Mouse (Mus musculus) midbrain, embryonic 16.5 days (tissue): ENCODE data around the gene Stt3b. TPM values are rescaled to one million over a fixed set of nuclear protein-coding genes. Genes with fewer than 3 reads are reported as not detected.
"Not testable (repeated sequence)": the region's sequence is repeated elsewhere in the genome, so short reads cannot be mapped to it uniquely, and the experiment has no call there.

Experiments
- ATAC-seq: fragments of 200-750 bp; cut with Nextera tagmentation; 2 replicates; pipeline ENCODE4 v1.8.0; 2017; ENCODE audit warnings: moderate TSS enrichment
- H3K27ac ChIP-seq: fragments of 300-500 bp; sonication (generic); 2 replicates; pipeline ENCODE4 v1.5.1; 2014; ENCODE audit warnings: mild to moderate bottlenecking, low read length, mixed read lengths
- H3K27me3 ChIP-seq: fragments of 300-500 bp; sonication (generic); 2 replicates; pipeline ENCODE4 v1.6.1; 2014; ENCODE audit warnings: low read depth, low read length, mixed read lengths; ENCODE audit not compliant: control insufficient read depth, insufficient read depth
- H3K36me3 ChIP-seq: fragments of 300-500 bp; sonication (generic); 2 replicates; pipeline ENCODE4 v1.6.1; 2014; ENCODE audit warnings: mild to moderate bottlenecking, low read length, moderate library complexity, mixed read lengths; ENCODE audit not compliant: control insufficient read depth, insufficient read depth
- H3K4me1 ChIP-seq: fragments of 300-500 bp; sonication (generic); 2 replicates; pipeline ENCODE4 v1.6.1; 2014; ENCODE audit warnings: mild to moderate bottlenecking, low read length, mixed read lengths; ENCODE audit not compliant: control insufficient read depth, insufficient read depth
- H3K4me2 ChIP-seq: fragments of 300-500 bp; sonication (generic); 2 replicates; pipeline ENCODE4 v1.6.1; 2014; ENCODE audit warnings: mild to moderate bottlenecking, low read length, mixed read lengths
- H3K4me3 ChIP-seq: fragments of 300-500 bp; sonication (generic); 2 replicates; pipeline ENCODE4 v1.5.1; 2014; ENCODE audit warnings: low read depth, mild to moderate bottlenecking, low read length, moderate library complexity, mixed read lengths
- H3K9ac ChIP-seq: fragments of 300-500 bp; sonication (generic); 2 replicates; pipeline ENCODE4 v1.6.1; 2014; ENCODE audit warnings: low read depth, low read length, mixed read lengths
- H3K9me3 ChIP-seq: fragments of 300-500 bp; sonication (generic); replicated peaks from 2 replicates; pipeline ENCODE4 v1.6.1; 2014; ENCODE audit warnings: mild to moderate bottlenecking, low read length, mixed read lengths; ENCODE audit not compliant: control insufficient read depth, poor library complexity, severe bottlenecking
- WGBS: fragments of 180-500 bp; shearing (Covaris S2); extraction: QIAGEN DNeasy Blood & Tissue Kit; methylation state at CpG from one replicate; pipeline ENCODE4 v1.1.7; 2014; 5-methylcytosine and 5-hydroxymethylcytosine counted together
- polyA plus RNA-seq: library from polyadenylated mRNA; unstranded; fragments of >200 nt; fragmentation: Nextera tagmentation; extraction: Ambion mirVana; gene quantifications from 2 replicates; pipeline ENCODE4 v1.2.1, GENCODE M21; 2015

The Stt3b gene
- polyA plus RNA-seq, 1 experiment from 2014 or later: 74.8 TPM

- ATAC-seq: no peak
- Histone ChIP-seq H3K4me2 (no peak overlapping the region), H3K4me1 (peaks cover 11% of the 10 kb centered on the region), H3K36me3 (no peaks in the 10 kb centered on the region), H3K9me3 (no peaks in the 10 kb centered on the region), H3K27me3 (no peaks in the 10 kb centered on the region), H3K27ac (no peak overlapping the region), H3K4me3 (no peak overlapping the region), H3K9ac (no peak overlapping the region)
- WGBS: 94% methylated on average over 6 of the region's 6 CpGs
Observed at GRCm38 (mm10) chr9:115287774-115288434, 22.3 kb downstream of the Stt3b start.

- H3K36me3 ChIP-seq: no peaks in the 10 kb centered on the region
- no peak for ATAC-seq
- no peak overlapping the region for H3K27ac ChIP-seq
- no peaks in the 10 kb centered on the region for H3K9me3 ChIP-seq
- H3K4me2 ChIP-seq: no peak overlapping the region
- 89% methylated on average over 4 of the region's 4 CpGs for WGBS
- no peak overlapping the region for H3K4me3 ChIP-seq
- H3K27me3 ChIP-seq: no peaks in the 10 kb centered on the region
- H3K9ac ChIP-seq: no peak overlapping the region
- peaks cover 6% of the 10 kb centered on the region; the same call in 1 of the 2 replicates for H3K4me1 ChIP-seq
Observed at GRCm38 (mm10) chr9:115284385-115284784, 25.8 kb downstream of the Stt3b start.

DNA sequence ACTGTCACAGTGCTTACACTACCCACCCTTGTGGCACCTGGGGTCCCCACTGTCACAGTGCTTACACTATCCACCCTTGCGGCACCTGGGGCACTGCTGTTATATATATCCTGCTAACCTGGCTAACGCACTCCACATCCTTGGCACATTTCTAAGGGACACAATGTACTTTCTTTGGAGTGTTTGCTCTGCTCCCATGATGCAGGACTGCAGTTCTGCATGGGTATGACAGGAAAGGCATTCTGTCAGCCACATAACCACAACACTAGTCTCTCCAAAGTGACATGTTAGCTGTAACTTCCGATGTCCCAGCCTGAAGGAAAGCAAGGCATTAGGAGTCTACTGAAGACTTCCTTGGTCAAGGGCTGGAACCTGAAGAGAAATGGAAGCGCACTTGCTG is 26.8 kb downstream of the Stt3b start:
- no peaks in the 10 kb centered on the region for H3K27me3 ChIP-seq
- no peak overlapping the region for H3K9ac ChIP-seq
- ATAC-seq: no peak
- no peak overlapping the region for H3K27ac ChIP-seq
- no peaks in the 10 kb centered on the region for H3K36me3 ChIP-seq
- H3K4me1 ChIP-seq: peaks cover 6% of the 10 kb centered on the region; the same call in 1 of the 2 replicates
- no peak overlapping the region for H3K4me3 ChIP-seq
- 94% methylated on average over 4 of the region's 4 CpGs for WGBS
- no peaks in the 10 kb centered on the region for H3K9me3 ChIP-seq
- no peak overlapping the region for H3K4me2 ChIP-seq

- Histone ChIP-seq H3K9ac (no peak overlapping the region), H3K4me3 (no peak overlapping the region), H3K27ac (no peak overlapping the region), H3K36me3 (peaks cover 13% of the 10 kb centered on the region), H3K4me1 (no peaks in the 10 kb centered on the region), H3K27me3 (no peaks in the 10 kb centered on the region), H3K4me2 (no peak overlapping the region), H3K9me3 (0 out of 2 replicates have a peak, but pooled peaks cover 2% of the 10 kb centered on the region)
- ATAC-seq: no peak
- 96% methylated on average over 1 of the region's 1 CpGs for WGBS
Observed at GRCm38 (mm10) chr9:115278641-115279040, 31.6 kb downstream of the Stt3b start.

- Histone ChIP-seq H3K27ac (no peak overlapping the region), H3K4me2 (no peak overlapping the region), H3K9me3 (0 out of 2 replicates have a peak, but pooled peaks cover 2% of the 10 kb centered on the region), H3K27me3 (no peaks in the 10 kb centered on the region), H3K4me3 (no peak overlapping the region), H3K36me3 (peaks cover 13% of the 10 kb centered on the region), H3K4me1 (no peaks in the 10 kb centered on the region), H3K9ac (no peak overlapping the region)
- ATAC-seq: no peak
- 90% methylated on average over 6 of the region's 6 CpGs for WGBS
Observed at GRCm38 (mm10) chr9:115274806-115275205, 35.4 kb downstream of the Stt3b start.

DNA sequence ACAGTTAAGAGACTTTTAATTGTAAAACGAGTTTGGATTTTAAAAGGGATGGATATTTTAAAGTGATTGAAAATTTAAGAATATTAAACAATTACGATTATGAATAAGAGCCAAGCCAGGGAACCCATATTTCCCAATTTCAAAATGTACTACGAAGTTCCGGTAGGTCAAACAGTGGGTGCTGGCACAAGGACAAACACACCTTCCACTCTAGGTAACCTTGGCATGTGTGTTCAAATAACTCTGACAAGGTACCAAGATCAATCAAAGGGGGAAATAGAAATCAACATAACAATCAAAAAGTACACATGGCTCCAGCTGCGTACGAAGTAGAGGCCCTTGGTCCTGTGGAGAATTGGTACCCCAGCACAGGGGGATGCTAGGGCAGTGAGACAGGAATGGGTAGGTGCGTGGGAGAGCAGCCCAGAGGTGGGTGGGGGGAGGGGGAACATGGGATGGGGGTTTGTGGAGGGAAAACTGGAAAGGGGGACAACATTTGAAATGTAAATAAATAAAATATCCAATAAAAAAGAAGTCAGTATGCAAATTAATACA is 37.0 kb downstream of the Stt3b start:
- no peak overlapping the region for H3K4me3 ChIP-seq
- H3K9ac ChIP-seq: no peak overlapping the region
- 94% methylated on average over 7 of the region's 7 CpGs for WGBS
- H3K27ac ChIP-seq: no peak overlapping the region
- no peaks in the 10 kb centered on the region for H3K4me1 ChIP-seq
- H3K36me3 ChIP-seq: peaks cover 13% of the 10 kb centered on the region
- ATAC-seq: no peak
- H3K9me3 ChIP-seq: 0 out of 2 replicates have a peak, but pooled peaks cover 2% of the 10 kb centered on the region
- H3K27me3 ChIP-seq: no peaks in the 10 kb centered on the region
- no peak overlapping the region for H3K4me2 ChIP-seq

GRCm38 (mm10) chr9:115272451-115272850 is 37.8 kb downstream of the Stt3b start:
- H3K9me3 ChIP-seq, H3K9ac ChIP-seq, ATAC-seq, H3K27ac ChIP-seq, H3K4me1 ChIP-seq, H3K27me3 ChIP-seq, H3K4me2 ChIP-seq, H3K4me3 ChIP-seq: not testable (repeated sequence)
- H3K36me3 ChIP-seq: peaks cover 13% of the 10 kb centered on the region
- WGBS: 94% methylated on average over 4 of the region's 5 CpGs

- no peak for ATAC-seq
- Histone ChIP-seq H3K4me1 (no peaks in the 10 kb centered on the region), H3K36me3 (peaks cover 10% of the 10 kb centered on the region), H3K27ac (no peak overlapping the region), H3K4me3 (no peak overlapping the region), H3K4me2 (no peak overlapping the region), H3K27me3 (no peaks in the 10 kb centered on the region), H3K9me3 (0 out of 2 replicates have a peak, but pooled peaks cover 2% of the 10 kb centered on the region), H3K9ac (no peak overlapping the region)
- 91% methylated on average over 3 of the region's 3 CpGs for WGBS
Observed at GRCm38 (mm10) chr9:115271556-115271955, 38.7 kb downstream of the Stt3b start.

- Histone ChIP-seq H3K9ac (no peak overlapping the region), H3K27ac (no peak overlapping the region), H3K4me2 (no peak overlapping the region), H3K36me3 (no peaks in the 10 kb centered on the region), H3K9me3 (no peaks in the 10 kb centered on the region), H3K4me1 (0 out of 2 replicates have a peak, but pooled peaks cover 4% of the 10 kb centered on the region), H3K27me3 (no peaks in the 10 kb centered on the region), H3K4me3 (no peak overlapping the region)
- WGBS: 86% methylated on average over 5 of the region's 5 CpGs
- ATAC-seq: no peak
Observed at GRCm38 (mm10) chr9:115261896-115262295, 48.3 kb downstream of the Stt3b start.
